Mouse (Mus musculus): ENCODE measurements around the gene Tor1b. TPM values are rescaled to one million over a fixed set of nuclear protein-coding genes. Genes with fewer than 3 reads are reported as not detected.

Tor1b gene
- total RNA-seq, 1 experiment from 2014 or later = 38.5 TPM

DNA sequence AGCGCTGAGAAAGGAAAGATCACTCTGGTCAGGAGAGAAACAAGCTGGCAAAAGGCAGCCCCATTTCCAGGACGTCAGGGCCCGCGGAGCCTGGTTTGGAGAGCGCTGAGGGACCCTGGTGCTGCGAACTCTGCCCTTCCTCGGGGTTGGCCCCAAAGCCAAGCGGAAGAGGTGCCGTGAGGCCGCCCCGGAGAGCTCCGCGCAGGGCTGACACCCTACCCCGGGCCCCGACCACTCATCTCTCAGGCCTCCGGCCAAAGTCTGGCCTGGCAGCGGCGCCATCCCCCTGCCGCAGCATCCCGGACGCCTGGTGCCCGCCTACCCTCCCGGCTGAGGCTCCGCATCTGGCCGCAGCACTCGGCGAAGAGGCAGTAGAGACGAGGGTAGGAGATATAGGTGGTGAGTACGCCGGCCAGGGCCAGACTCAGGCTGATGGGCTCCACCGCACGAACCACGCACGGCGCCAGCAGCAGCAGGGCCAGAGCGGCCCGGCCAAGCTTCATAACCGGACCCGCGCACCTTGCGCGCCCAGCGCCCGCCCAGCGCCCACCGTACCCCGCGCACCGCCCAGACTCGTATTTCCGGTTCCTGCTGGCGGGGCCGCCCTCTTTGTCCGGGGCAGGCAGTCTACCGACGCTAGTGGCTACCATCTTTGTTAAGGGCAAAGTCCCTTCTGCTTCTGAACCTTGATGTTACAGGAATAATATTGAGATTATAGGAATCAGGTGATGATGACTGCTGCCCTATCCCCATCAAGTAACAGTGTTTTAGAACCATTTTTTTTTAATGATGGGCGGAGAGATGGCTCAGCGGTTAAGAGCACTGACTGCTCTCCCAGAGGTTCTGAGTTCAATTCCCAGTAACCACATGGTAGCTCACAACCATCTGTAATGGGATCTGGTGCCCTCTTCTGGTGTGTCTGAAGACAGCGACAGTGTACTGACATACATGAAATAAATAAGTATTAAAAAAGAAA lies 14.9 kb downstream of the Tor1b start, which contains the start of gene Tor1a:
Gene Tor1a (minus strand): TSS at position 582 of the 976 bp plus-strand sequence.
- peak; percentile 80 for ATAC-seq (ENCODE audit: extremely low read depth, insufficient number of reproducible peaks, low FRiP score, poor library complexity, severe bottlenecking)

DNA sequence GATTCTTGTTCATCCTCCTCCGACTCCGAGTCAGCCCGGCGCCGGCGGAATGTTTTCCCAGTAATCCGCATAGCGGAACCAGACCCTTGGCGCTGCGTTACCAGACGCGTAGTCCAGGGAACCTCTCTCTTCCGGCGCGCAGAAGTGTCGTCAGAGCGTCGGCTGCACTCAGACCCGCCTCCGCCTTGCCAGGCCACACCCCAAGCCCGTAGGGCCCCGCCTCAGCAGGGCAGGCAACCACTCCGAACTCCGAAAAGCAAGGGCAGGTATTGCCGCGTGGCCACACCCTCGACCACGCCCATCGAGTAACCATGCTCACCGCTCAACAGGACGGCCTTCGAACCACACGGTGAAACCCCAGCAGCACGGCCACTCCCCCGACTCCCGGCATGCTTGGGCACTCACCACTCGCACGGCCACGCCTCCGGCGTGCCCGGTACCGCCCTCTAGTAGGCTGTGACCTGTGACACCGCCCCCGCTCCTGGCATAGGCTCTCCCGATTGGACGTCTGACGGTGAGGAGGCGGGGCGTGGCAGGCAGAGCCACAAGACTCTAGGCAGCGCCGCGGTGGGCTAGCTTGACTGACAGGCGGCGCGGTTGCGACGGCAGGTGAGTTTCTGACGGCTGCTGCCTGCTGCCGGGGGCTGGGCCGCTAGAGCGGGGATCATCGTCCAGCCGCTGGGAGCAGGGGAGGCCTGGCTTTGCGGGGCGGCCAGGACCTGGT lies 29.2 kb downstream of the Tor1b start, which contains the start of the genes BC005624 and Usp20:
Gene BC005624 (minus strand): TSS at position 412 of the 724 bp plus-strand sequence.
Gene Usp20 (plus strand): TSS at position 490 of the 724 bp plus-strand sequence.
- ATAC-seq (ENCODE audit: extremely low read depth, insufficient number of reproducible peaks, low FRiP score, poor library complexity, severe bottlenecking) = peak; percentile 93

DNA sequence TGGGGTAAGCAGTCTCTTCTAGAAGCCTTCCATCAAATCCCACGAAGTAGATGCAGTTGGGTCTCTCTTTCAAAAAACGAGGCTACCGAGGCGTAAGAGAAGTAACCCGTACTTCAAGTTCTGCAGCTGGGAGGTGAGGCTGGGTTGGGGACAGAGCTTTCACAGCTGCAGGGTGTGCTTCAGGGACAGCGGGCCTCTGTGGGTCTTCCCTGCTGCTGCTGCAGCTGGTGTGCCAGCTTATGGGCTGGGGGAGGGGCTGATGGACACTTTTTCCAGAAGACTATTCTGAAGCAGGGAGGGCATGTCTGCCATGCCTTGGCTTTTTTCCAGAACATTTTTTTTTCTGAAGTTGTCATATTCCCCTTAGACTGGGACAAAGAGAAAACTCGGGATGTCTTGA lies 30.3 kb downstream of the Tor1b start:
- no peak for ATAC-seq (ENCODE audit: extremely low read depth, insufficient number of reproducible peaks, low FRiP score, poor library complexity, severe bottlenecking)

DNA sequence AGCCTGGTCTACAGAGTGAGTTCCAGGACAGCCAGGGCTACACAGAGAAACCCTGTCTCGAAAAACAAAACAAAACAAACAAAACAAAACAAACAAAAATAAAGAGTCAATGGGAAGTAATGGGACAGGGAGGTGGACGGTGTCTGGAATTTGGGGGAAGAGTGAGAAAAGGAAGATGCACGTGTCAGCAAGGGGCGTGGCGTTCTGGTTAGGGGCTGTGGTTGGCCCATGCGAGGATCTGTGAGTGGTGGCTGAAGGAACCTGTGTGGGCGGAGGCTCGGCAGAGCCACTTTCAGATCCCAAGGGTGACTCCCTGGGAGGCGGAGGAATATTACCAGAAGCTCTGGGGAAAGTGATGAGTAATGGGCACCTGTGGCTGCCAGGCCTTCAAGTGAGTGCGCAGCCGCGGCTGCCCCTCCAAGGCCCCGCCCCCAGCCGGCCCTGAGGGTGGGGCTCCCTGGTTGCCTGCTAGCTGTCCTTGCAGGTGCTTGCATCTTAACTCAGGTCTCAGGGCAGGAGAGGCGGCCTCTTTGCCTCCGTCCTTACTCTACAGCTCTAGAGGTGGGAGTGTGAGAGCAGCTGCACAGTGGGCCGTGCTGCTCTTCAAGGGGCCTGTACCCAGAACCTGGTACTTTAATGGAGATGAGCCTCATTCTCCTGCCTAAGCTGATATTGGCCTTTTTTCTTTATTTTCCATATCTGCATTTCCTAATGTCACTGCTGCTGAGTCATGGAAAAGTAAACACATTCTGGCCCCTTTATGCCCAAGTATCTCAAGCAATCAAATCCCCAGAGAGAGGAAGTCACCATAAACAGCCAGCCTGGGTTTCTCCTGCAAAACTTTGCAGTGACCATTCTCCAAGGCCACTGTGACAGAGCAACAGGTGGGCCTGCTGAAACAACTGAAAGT lies 32.6 kb downstream of the Tor1b start:
- no peak for ATAC-seq (ENCODE audit: extremely low read depth, insufficient number of reproducible peaks, low FRiP score, poor library complexity, severe bottlenecking)

DNA sequence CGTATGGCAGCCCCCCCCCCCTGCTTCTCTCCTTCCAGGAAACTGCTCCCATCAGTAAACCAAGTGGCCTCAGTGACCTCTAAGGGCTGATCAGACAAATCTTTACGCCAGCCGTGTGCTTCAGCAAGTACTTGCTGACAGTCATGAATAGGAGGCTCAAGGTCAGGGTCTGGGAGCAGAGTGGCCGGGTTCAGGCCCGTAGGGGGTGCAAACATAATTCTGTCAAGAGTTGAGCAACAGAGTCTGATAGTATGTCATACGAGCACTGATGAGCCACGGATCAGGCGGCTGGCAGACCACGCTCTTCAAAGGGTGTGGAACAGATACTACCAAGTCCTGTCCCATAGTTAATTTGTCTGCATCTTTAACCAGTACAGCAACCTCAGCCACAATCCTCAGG lies 37.5 kb downstream of the Tor1b start:
- no peak for ATAC-seq (ENCODE audit: extremely low read depth, insufficient number of reproducible peaks, low FRiP score, poor library complexity, severe bottlenecking)

DNA sequence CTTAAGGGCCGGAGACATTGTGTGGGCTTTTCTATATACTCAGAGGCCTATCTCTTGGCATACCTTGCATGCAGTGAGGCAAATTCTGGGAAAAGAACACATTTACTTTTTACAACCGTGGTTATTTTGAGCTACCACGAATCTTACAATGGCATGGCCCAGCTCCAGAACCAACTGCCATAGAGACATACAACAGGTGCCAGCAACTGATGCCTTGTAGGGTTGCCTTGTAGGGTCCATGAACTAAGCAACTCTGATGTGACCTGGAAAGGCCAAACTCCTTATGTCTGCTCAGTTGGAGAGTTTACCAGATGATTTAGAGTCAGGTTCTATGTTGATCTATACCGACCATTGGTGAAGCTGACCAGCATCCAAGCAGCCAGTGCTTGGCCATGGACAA lies 42.1 kb downstream of the Tor1b start:
- no peak for ATAC-seq (ENCODE audit: extremely low read depth, insufficient number of reproducible peaks, low FRiP score, poor library complexity, severe bottlenecking)

DNA sequence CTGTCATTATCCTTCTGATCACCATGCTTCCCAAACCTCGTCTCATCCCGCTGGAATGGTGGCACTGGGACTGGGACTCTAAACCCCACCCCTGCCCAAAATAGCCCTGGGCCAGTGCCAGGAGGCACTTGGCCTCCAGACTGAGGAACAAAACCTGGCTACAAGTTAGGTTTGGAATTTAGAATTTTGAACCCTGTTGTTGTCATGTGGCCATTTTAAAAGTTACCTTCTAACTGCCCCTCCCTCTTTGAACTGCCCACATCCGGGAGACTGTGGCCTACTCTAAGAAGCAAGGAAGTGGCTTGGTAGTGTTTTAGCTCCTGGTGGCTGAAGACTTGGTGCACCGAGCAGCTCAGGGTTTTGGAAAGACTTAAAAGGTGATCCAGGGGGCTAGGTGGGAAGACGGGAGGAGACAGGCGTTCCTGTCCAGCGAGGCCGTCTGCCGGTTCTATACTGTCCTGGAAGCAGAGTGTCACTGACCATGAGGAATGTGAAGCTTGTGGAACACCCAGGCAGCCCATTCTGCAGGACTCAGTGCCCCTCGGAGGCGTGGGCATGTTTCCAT lies 42.8 kb downstream of the Tor1b start:
- no peak for ATAC-seq (ENCODE audit: extremely low read depth, insufficient number of reproducible peaks, low FRiP score, poor library complexity, severe bottlenecking)

DNA sequence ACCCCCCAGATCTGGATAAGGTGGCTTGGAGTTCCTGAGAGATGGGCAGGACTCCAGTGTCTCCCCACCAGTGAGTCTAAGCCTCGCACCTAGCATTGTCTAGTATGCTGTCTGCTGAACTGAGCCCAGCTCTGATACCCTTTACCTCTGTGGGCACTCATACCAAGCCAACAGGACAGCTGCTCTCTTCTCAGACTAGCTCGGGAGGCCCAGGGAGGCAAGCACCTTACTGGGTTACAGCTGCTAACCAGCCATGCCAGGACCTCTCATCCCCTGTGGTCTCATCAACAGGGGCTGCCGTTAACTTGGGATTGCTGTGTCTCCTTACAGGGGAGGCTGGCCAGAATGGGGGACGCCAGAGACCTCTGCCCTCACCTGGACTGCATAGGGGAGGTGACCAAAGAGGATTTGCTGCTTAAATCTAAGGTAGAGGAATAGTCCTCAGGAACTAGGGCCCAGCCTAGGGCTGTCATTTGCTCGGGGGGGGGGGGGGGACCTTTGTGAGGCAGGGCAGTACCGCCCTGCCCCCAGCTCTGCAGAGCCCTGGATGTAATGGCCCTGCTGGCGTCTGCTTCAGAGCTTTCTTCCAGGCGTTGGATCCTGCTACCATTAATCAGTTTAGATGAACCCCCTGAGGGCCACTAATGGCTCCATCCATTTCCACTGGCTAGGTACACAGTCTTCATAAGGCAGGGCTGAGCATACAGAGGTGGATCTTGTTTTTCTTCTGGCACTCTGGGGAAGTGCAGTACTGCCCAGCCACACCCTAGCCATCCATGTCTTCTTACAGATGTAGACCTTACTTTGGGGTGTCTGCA lies 45.9 kb downstream of the Tor1b start:
- no peak for ATAC-seq (ENCODE audit: extremely low read depth, insufficient number of reproducible peaks, low FRiP score, poor library complexity, severe bottlenecking)

DNA sequence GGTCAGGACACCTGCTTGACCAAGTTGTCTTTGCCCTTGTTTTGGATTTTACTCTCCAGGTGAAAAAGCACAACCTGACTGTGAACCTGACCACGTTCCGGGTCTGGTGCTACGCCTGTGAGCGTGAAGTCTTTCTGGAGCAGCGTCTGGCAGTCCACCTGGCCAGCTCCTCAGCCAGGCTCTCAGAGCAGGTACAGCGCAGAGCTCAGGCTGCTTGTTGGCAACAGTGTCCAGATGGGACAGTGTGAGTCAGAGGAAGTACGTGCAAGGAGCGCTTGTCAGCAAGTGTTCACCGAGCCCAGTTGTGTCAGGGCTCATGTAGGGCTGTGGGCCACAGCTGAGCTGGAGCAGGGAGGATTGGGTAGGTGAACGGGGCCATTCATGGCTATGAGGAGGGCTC lies 50.1 kb downstream of the Tor1b start:
- no peak for ATAC-seq (ENCODE audit: extremely low read depth, insufficient number of reproducible peaks, low FRiP score, poor library complexity, severe bottlenecking)

DNA sequence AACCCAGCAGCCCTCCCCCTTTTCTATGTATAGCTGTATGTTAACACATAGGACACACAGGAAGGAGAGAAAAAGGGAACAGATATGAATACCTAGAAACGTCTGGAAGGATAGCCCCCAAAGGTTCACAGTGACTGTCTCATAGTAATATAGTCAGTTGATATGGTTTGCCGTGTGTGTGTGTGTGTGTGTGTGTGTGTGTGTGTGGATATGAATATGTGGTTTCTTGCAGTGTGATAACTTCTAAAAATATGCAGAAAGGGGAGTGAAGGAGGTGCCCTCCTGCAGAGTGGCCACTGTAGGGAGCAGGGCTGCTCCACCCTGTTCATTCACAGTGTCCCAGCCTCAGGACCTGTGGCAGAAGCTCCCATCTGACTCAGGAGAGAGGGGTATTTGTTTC lies 52.7 kb downstream of the Tor1b start:
- ATAC-seq (ENCODE audit: extremely low read depth, insufficient number of reproducible peaks, low FRiP score, poor library complexity, severe bottlenecking) = no peak

DNA sequence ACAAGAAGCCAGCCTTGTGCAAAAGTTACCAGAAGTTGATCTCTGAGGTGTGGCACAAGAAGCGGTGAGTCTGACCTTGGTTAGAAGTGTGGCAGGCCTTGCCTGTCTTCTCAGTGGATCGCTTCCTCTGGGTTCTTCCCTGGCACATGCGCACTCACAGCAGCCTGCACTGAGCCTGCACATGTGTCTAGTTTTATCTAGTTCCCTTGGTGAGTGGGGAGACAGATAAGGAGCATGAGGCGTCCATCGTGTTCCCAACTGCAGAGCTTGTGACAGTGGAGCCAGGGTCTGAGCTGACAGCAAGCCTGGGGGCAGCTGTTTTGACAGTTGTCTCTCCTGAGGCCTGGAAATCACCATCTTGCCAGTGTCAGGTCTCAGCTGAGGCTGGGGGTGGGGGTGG lies 53.7 kb downstream of the Tor1b start:
- ATAC-seq (ENCODE audit: extremely low read depth, insufficient number of reproducible peaks, low FRiP score, poor library complexity, severe bottlenecking) = no peak

DNA sequence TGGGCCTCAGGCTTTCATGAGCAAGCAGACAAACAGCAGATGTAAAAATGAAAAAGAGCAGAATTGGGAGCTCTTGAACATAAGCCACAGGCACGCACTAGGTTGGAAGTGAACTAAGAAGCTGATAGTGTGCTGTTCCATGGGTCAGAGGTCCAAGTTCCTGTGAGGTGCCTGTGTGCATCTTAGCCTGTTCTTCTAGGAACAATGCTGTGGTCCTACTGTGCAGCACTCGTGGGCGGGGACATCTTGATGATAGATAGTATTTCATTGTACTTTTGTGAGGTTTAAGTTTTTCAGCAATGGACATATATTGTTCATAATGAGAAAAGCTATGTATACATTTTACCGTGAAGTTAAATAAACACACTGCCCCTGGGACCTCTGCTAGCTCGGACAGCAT lies 54.4 kb downstream of the Tor1b start:
- no peak for ATAC-seq (ENCODE audit: extremely low read depth, insufficient number of reproducible peaks, low FRiP score, poor library complexity, severe bottlenecking)

Other genes with a start within 250 kb of the Tor1b start
- gene 1700001O22Rik, start 149.3 kb upstream of the Tor1b start, total RNA-seq (2017) = not detected in 2 replicates
- 13.3 and 15.0 TPM in 2 replicates for gene Ntmt1, start 145.1 kb upstream of the Tor1b start, total RNA-seq (2017)
- gene Asb6, start 122.6 kb upstream of the Tor1b start, total RNA-seq (2017) = 23.0 and 28.4 TPM in 2 replicates
- 0.37 TPM in 1 of 2 replicates, not detected in the other for gene Prrx2, start 118.0 kb upstream of the Tor1b start, total RNA-seq (2017)
- gene Ptges, start 23.1 kb upstream of the Tor1b start, total RNA-seq (2017) = not detected in 2 replicates
- gene Tor1a, start 15.0 kb downstream of the Tor1b start, total RNA-seq (2017) = 64.5 and 65.3 TPM in 2 replicates
- gene BC005624, start 29.2 kb downstream of the Tor1b start, total RNA-seq (2017) = 118 and 128 TPM in 2 replicates
- gene Usp20, start 29.3 kb downstream of the Tor1b start, total RNA-seq (2017) = 8.7 and 9.8 TPM in 2 replicates
- 75.8 and 83.0 TPM in 2 replicates for gene Fnbp1, start 189.0 kb downstream of the Tor1b start, total RNA-seq (2017)
- gene Gpr107, start 199.4 kb downstream of the Tor1b start, total RNA-seq (2017) = 56.0 and 58.8 TPM in 2 replicates